In the genomic region with DNA sequence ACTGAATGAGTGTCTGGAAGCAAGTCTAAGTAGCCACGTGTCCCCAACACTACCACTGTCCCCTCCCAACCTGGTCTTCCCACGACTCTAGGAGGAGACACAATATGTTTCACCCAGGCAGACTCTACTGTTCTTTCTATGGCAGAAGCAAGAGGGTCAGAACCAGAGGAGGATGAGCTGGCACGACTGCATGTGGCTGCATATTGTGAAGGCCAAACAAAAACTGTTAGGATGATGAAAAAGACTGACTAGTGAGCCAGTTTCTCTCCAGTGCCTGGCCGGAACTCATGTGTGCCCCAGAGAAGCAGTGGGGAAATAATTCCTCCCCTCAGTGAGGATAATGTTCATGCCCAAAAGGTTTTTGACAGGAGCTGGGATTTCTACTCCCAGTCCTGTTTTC, we compare ENCODE assay signal across 16 mouse cellular contexts.
"Had no signal": no experiment of that assay in that cellular context is flagged by ENCODE, and none has a peak within 500 bp of the region (broad histone marks: within the 10 kb centered on the region; RNA-seq: fewer than 3 reads in every experiment).

No protein-coding gene starts in this region.

- H3K4me3 ChIP-seq: layer of hippocampus, adult 2 months; limb, embryonic 10.5 days; limb, embryonic 13.5 days; midbrain, embryonic 13.5 days had no signal

- H3K4me1 ChIP-seq: limb, embryonic 10.5 days; limb, embryonic 13.5 days; midbrain, embryonic 13.5 days had no signal

- H3K27ac ChIP-seq: kidney, postnatal 0 days; layer of hippocampus, adult 2 months; limb, embryonic 10.5 days; limb, embryonic 13.5 days; liver, embryonic 14.5 days; macrophage; midbrain, embryonic 13.5 days had no signal

- H3K9ac ChIP-seq: limb, embryonic 13.5 days; liver, embryonic 14.5 days; liver, postnatal 0 days; lung, embryonic 14.5 days; midbrain, embryonic 13.5 days had no signal

- H3K9me3 ChIP-seq: limb, embryonic 10.5 days; limb, embryonic 13.5 days; midbrain, embryonic 13.5 days had no signal

- ATAC-seq: liver, postnatal 0 days; lung, postnatal 0 days; midbrain, embryonic 16.5 days had no signal

- H3K27me3 ChIP-seq: limb, embryonic 13.5 days; midbrain, embryonic 13.5 days had no signal

- H3K36me3 ChIP-seq: limb, embryonic 10.5 days; limb, embryonic 13.5 days; midbrain, embryonic 13.5 days had no signal

- H3K4me2 ChIP-seq: limb, embryonic 13.5 days; lung, embryonic 14.5 days; midbrain, embryonic 13.5 days had no signal

- DNase-seq: kidney, postnatal 25 days; layer of hippocampus, adult 9-11 months; liver; liver, postnatal 0 days; lung, embryonic 14.5 days; thymus, adult 18-20 months; thymus, postnatal 36 days had no signal
